Mouse (Mus musculus) ES-Bruce4 (cell line): ENCODE data around the gene Clmn. TPM values are rescaled to one million over a fixed set of nuclear protein-coding genes. Genes with fewer than 3 reads are reported as not detected.

ENCODE experiments used
- H3K27ac ChIP-seq: 2 replicates; pipeline ENCODE4 v1.5.1; 2012; ENCODE audit warnings: low read length, inconsistent platforms; ENCODE audit not compliant: insufficient read depth
- H3K27me3 ChIP-seq: 2 replicates; pipeline ENCODE4 v1.6.1; 2012; ENCODE audit warnings: mild to moderate bottlenecking, low read length, inconsistent platforms; ENCODE audit not compliant: control insufficient read depth, poor library complexity, insufficient read depth, severe bottlenecking
- H3K36me3 ChIP-seq: 2 replicates; pipeline ENCODE4 v1.6.1; 2012; ENCODE audit warnings: inconsistent platforms, mild to moderate bottlenecking, low read length, moderate library complexity; ENCODE audit not compliant: control insufficient read depth, poor library complexity, insufficient read depth, severe bottlenecking
- H3K4me1 ChIP-seq: one replicate; pipeline ENCODE4 v1.8.1; 2011; ENCODE audit warnings: low read length; ENCODE audit not compliant: control insufficient read depth, insufficient read depth
- H3K4me3 ChIP-seq: 2 replicates; pipeline ENCODE4 v1.5.1; 2011; ENCODE audit warnings: low read depth, mild to moderate bottlenecking, low read length
- H3K9ac ChIP-seq: 2 replicates; pipeline ENCODE4 v1.6.1; 2012; ENCODE audit warnings: low read depth, mild to moderate bottlenecking, inconsistent platforms; ENCODE audit not compliant: poor library complexity, severe bottlenecking
- H3K9me3 ChIP-seq: replicated peaks from 2 replicates; pipeline ENCODE4 v1.6.1; 2012; ENCODE audit warnings: mild to moderate bottlenecking, low read length, inconsistent platforms; ENCODE audit not compliant: control insufficient read depth, poor library complexity, insufficient read depth, severe bottlenecking
- CTCF ChIP-seq: IDR thresholded peaks from one replicate; pipeline ENCODE4 v1.8.1; 2011; ENCODE audit warnings: low read depth, low read length
- EP300 ChIP-seq: IDR thresholded peaks from 2 replicates; pipeline ENCODE4 v1.6.1; 2011; ENCODE audit warnings: low read depth, low read length; ENCODE audit not compliant: insufficient read depth
- POLR2A ChIP-seq: IDR thresholded peaks from one replicate; pipeline ENCODE4 v1.8.1; 2011; ENCODE audit warnings: low read length; ENCODE audit not compliant: insufficient read depth
- polyA plus RNA-seq: library from polyadenylated mRNA; stranded (reverse); fragments of >200 nt; gene quantifications from 2 replicates; pipeline ENCODE4 v1.2.4, GENCODE M21; 2011; ENCODE audit warnings: low read depth; ENCODE audit not compliant: missing spikeins, insufficient read depth, insufficient read length

Gene Clmn
- polyA plus RNA-seq, 1 experiment: 14.8 TPM

GRCm38 (mm10) chr12:104882533-104882932 is 17.7 kb upstream of the Clmn start:
- no peak overlapping the region for H3K4me3 ChIP-seq
- TF ChIP-seq EP300: no peak
- TF ChIP-seq CTCF: no peak
- H3K4me1 ChIP-seq: peaks cover 15% of the 10 kb centered on the region
- no peak overlapping the region for H3K27ac ChIP-seq
- no peaks in the 10 kb centered on the region for H3K27me3 ChIP-seq
- no peaks in the 10 kb centered on the region for H3K36me3 ChIP-seq
- H3K9me3 ChIP-seq: no peaks in the 10 kb centered on the region
- no peak overlapping the region for H3K9ac ChIP-seq

GRCm38 (mm10) chr12:104882061-104882460 is 17.2 kb upstream of the Clmn start:
- no peak for TF ChIP-seq POLR2A
- no peak for TF ChIP-seq CTCF
- no peak for TF ChIP-seq EP300
- no peaks in the 10 kb centered on the region for H3K9me3 ChIP-seq
- peaks cover 15% of the 10 kb centered on the region for H3K4me1 ChIP-seq
- H3K27me3 ChIP-seq: no peaks in the 10 kb centered on the region
- no peak overlapping the region for H3K9ac ChIP-seq
- H3K27ac ChIP-seq: no peak overlapping the region
- no peak overlapping the region for H3K4me3 ChIP-seq
- no peaks in the 10 kb centered on the region for H3K36me3 ChIP-seq

- Histone ChIP-seq H3K9ac (no peak overlapping the region), H3K27ac (no peak overlapping the region), H3K27me3 (no peaks in the 10 kb centered on the region), H3K9me3 (no peaks in the 10 kb centered on the region), H3K4me3 (no peak overlapping the region), H3K36me3 (no peaks in the 10 kb centered on the region), H3K4me1 (peaks cover 15% of the 10 kb centered on the region)
- TF ChIP-seq CTCF (no peak), POLR2A (no peak), EP300 (no peak)
Observed at GRCm38 (mm10) chr12:104881518-104882060, 16.7 kb upstream of the Clmn start.

DNA sequence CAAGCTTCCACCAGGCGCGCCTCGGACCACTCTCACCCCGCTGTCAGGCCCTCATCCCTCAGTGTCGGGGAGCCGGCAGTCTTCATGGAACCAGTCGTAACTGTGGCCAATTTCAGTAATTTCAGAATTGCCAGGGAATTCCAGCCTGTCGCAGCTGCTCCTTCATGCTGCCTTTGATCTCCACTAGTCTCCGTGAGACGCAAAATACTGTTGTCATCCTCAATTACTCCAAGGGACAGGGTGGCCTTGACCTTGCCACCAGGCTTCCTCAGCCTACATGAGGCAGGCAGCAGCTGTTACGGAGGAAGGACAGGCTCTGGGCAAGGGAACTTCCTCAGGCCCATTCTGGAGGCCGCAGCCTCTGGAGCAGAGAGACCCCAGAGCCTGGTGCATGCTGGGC is 15.5 kb upstream of the Clmn start:
- Histone ChIP-seq H3K9ac (no peak overlapping the region), H3K27me3 (no peaks in the 10 kb centered on the region), H3K4me1 (peaks cover 19% of the 10 kb centered on the region), H3K4me3 (no peak overlapping the region), H3K9me3 (no peaks in the 10 kb centered on the region), H3K27ac (no peak overlapping the region), H3K36me3 (no peaks in the 10 kb centered on the region)
- no peak for TF ChIP-seq POLR2A
- TF ChIP-seq EP300: no peak
- no peak for TF ChIP-seq CTCF

DNA sequence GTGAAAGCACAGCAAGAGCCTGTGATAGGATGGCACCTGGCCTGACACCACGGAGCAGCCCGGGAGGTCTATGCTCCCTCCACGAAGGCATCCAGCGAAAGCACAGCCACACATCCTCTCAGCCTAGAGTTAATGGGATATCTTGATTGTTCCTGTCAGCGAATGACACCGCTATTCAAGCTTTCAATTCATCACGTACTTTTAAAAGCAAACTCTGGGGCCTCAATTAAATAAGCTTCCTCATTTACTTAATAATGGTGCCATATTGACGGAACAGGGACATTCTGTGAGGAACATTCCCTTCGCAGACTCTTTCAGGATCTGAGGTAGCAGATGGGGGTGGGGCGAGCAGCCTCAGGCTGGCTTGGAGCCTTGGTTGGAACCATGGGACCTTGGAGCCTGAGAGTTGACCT is 14.7 kb upstream of the Clmn start:
- Histone ChIP-seq H3K9ac (no peak overlapping the region), H3K27me3 (no peaks in the 10 kb centered on the region), H3K27ac (no peak overlapping the region), H3K9me3 (no peaks in the 10 kb centered on the region), H3K4me1 (peaks cover 19% of the 10 kb centered on the region), H3K36me3 (no peaks in the 10 kb centered on the region), H3K4me3 (no peak overlapping the region)
- no peak for TF ChIP-seq POLR2A
- TF ChIP-seq EP300: peak; percentile 63; the same call in 1 of the 2 replicates

DNA sequence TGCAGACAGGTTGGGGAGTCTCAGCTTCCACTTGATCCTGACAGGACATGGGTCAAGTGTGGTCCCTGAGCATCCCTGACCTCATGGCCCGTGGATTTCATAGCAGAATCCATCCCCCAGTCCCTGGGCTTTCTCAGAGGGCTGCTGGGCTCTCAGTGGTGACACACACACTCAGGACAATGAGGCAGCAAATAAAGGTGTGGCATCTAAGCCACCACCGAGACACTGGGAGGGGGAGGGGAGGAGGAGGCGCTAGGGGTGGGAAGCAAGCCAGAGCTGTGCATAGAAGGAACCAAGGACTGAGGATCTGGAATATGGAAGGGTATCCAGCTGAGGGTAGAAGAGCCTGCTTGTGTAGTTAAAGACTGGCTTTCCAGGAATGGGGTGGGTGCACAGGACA is 11.2 kb upstream of the Clmn start:
- TF ChIP-seq CTCF (no peak), EP300 (no peak), POLR2A (no peak)
- Histone ChIP-seq H3K27me3 (no peaks in the 10 kb centered on the region), H3K9me3 (no peaks in the 10 kb centered on the region), H3K27ac (no peak overlapping the region), H3K36me3 (no peaks in the 10 kb centered on the region), H3K9ac (no peak overlapping the region), H3K4me3 (no peak overlapping the region), H3K4me1 (peaks cover 15% of the 10 kb centered on the region)
